Mouse (Mus musculus) heart, embryonic 16.5 days (tissue): ENCODE data around the gene Hacl1. TPM values are rescaled to one million over a fixed set of nuclear protein-coding genes. Genes with fewer than 3 reads are reported as not detected.

Experiments used
- ATAC-seq: fragments of 200-750 bp; cut with Nextera tagmentation; replicated peaks from 2 replicates; pipeline ENCODE4 v1.8.0; 2017; ENCODE audit warnings: moderate number of reproducible peaks; ENCODE audit not compliant: insufficient read depth, low FRiP score; ENCODE audit errors: extremely low read depth
- H3K27ac ChIP-seq: fragments of 300-500 bp; sonication (generic); 2 replicates; pipeline ENCODE4 v1.5.1; 2014; ENCODE audit warnings: mild to moderate bottlenecking, low read length, control low read depth, moderate library complexity
- H3K27me3 ChIP-seq: fragments of 300-500 bp; sonication (generic); 2 replicates; pipeline ENCODE4 v1.6.1; 2014; ENCODE audit warnings: low read length, mixed read lengths; ENCODE audit not compliant: control insufficient read depth, insufficient read depth
- H3K36me3 ChIP-seq: fragments of 300-500 bp; sonication (generic); 2 replicates; pipeline ENCODE4 v1.6.1; 2014; ENCODE audit not compliant: control insufficient read depth, insufficient read depth
- H3K4me1 ChIP-seq: fragments of 300-500 bp; sonication (generic); 2 replicates; pipeline ENCODE4 v1.6.1; 2014; ENCODE audit warnings: low read length, mixed read lengths; ENCODE audit not compliant: control insufficient read depth, insufficient read depth
- H3K4me2 ChIP-seq: fragments of 300-500 bp; sonication (generic); 2 replicates; pipeline ENCODE4 v1.6.1; 2014; ENCODE audit warnings: low read depth, mild to moderate bottlenecking, control low read depth, low read length
- H3K4me3 ChIP-seq: fragments of 300-500 bp; sonication (generic); 2 replicates; pipeline ENCODE4 v1.5.1; 2014; ENCODE audit warnings: mild to moderate bottlenecking, control low read depth, low read length
- H3K9ac ChIP-seq: fragments of 300-500 bp; sonication (generic); 2 replicates; pipeline ENCODE4 v1.6.1; 2014; ENCODE audit warnings: low read length, control low read depth
- H3K9me3 ChIP-seq: fragments of 300-500 bp; sonication (generic); replicated peaks from 2 replicates; pipeline ENCODE4 v1.6.1; 2016; ENCODE audit warnings: low read length; ENCODE audit not compliant: control insufficient read depth
- WGBS: fragments of 180-500 bp; shearing (Covaris S2); extraction: QIAGEN DNeasy Blood & Tissue Kit; methylation state at CpG from one replicate; pipeline ENCODE4 v1.1.7; 2014; 5-methylcytosine and 5-hydroxymethylcytosine counted together
- polyA plus RNA-seq: library from polyadenylated mRNA; unstranded; fragments of >200 nt; fragmentation: Nextera tagmentation; extraction: Ambion mirVana; gene quantifications from 2 replicates; pipeline ENCODE4 v1.2.1, GENCODE M21; 2015

Hacl1 gene
- polyA plus RNA-seq, 1 experiment from 2014 or later = 14.3 TPM

DNA sequence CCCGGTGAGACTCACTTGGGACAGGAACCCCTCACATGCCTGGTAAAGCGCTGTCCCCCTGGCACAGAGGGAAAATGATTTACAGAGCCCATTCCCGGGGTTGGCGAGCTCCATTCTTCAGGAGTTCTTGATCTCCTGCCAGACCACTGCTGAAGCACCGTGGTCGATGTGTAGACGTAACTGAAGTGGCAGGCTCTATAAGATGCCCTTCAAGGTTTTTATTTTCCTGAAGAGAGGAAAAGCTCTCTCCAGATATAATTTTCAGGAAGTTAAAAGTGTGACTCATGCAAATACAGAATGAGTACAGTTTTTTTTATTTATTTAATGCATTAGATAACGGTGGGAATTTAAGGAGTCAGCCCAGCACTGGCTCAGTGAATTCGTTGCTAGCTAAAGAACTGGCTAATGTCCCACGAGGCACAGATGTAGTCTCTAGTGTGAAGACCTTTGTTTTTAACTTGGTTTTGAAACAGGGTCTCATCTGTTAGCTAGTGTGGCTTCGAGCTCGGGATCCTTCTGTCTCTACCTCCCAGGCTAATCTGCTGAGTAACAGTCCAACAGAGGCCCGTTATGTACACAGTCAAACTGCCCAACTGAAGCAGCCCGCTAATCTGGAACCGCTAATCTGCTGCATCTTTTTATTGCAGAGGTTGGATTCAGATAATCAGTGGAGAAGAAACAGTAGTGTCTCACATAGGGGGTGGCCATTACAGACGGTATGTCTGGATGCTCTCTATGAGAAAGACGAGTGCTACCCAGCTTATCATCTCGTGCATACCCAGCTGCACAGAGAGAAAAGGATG, 23.2 kb upstream of the Hacl1 start:
- H3K36me3 ChIP-seq = peaks cover 11% of the 10 kb centered on the region
- H3K9ac ChIP-seq = peak overlapping the region; percentile 81; the same call in 1 of the 2 replicates
- H3K27ac ChIP-seq = peak overlapping the region; percentile 94
- H3K4me3 ChIP-seq = no peak overlapping the region
- 43% methylated on average over 18 of the region's 18 CpGs for WGBS
- H3K4me2 ChIP-seq = no peak overlapping the region
- no peaks in the 10 kb centered on the region for H3K27me3 ChIP-seq
- H3K4me1 ChIP-seq = peaks cover 49% of the 10 kb centered on the region
- ATAC-seq = no peak
- H3K9me3 ChIP-seq = no peaks in the 10 kb centered on the region

DNA sequence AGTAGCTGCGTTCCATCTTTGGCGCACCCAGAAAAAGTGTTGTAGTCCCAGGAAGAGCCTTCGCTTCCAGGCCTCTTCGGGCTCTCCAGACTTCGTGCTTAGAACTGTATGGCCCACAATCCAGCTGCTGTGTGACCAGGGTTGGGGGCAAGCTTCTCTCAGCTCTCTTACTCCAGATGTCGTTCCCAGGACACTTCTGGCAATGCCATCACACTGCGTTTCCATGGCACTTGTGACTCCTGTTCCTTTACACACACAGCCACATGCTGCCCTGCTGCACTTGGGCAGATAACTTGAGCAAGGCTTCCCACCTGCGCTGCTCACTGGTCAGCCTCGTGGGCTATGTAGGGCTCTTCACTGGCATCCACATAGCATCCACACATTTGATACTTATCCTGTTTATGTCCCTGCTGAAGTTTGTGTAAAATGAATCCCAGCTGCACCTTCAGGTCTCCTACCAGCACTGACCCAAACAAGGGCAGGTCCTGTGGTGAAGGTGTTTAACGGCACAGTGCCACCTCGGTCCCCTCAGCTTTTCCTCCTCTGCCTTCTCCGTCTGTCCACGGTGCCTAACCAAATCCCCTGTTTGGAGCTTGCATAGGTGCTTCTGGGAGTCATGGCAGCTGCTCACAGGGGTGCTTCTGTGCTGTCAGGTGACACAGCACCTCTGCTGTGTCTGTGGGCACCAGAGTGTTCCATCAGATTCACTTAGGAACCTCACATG, 22.5 kb upstream of the Hacl1 start:
- no peaks in the 10 kb centered on the region for H3K27me3 ChIP-seq
- 86% methylated on average over 13 of the region's 13 CpGs for WGBS
- H3K4me3 ChIP-seq = no peak overlapping the region
- H3K9me3 ChIP-seq = no peaks in the 10 kb centered on the region
- no peak overlapping the region for H3K4me2 ChIP-seq
- H3K9ac ChIP-seq = peak overlapping the region; percentile 81
- no peak for ATAC-seq
- H3K36me3 ChIP-seq = peaks cover 11% of the 10 kb centered on the region
- peak overlapping the region; percentile 94 for H3K27ac ChIP-seq
- H3K4me1 ChIP-seq = peaks cover 46% of the 10 kb centered on the region

DNA sequence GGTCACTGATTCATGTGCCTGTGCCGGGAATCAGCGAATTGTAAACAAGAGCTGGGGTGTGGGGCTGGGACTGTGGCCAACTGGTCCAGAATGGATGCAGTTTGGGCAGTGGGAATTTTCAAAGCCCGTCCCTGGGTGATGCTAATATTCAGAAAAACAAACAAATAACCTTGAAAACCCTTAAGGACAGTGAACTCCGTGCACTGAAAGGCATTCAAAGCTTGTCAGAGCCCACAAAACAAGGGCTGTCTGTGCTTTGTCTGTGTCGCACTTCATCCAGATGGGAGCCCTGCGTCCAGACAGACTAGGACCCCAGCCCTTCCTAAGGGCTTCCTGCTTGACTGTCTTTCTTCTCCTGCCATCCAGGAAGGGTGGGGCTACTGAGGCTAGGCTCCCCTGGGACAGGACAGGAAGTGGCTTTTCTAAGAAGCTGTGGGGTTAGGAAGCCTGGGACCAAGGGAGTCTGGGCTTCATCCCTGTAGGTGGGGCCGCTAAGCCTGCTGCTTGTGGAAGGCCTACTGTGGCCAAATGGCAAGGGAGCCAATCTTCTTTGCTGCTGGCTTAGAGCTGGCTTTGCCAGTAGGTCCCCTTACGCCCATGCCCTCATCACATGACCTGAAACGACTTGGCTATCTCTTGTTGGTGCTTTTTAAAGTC, 21.6 kb upstream of the Hacl1 start:
- Histone ChIP-seq H3K4me1 (peaks cover 49% of the 10 kb centered on the region), H3K9ac (peak overlapping the region; percentile 81), H3K4me2 (peak overlapping the region; percentile 76), H3K27me3 (no peaks in the 10 kb centered on the region), H3K36me3 (peaks cover 11% of the 10 kb centered on the region), H3K4me3 (peak overlapping the region; percentile 49), H3K27ac (peak overlapping the region; percentile 94), H3K9me3 (no peaks in the 10 kb centered on the region)
- 27% methylated on average over 9 of the region's 9 CpGs for WGBS
- ATAC-seq = 0 out of 2 replicates have a peak, but pooled peaks have one; percentile 11

DNA sequence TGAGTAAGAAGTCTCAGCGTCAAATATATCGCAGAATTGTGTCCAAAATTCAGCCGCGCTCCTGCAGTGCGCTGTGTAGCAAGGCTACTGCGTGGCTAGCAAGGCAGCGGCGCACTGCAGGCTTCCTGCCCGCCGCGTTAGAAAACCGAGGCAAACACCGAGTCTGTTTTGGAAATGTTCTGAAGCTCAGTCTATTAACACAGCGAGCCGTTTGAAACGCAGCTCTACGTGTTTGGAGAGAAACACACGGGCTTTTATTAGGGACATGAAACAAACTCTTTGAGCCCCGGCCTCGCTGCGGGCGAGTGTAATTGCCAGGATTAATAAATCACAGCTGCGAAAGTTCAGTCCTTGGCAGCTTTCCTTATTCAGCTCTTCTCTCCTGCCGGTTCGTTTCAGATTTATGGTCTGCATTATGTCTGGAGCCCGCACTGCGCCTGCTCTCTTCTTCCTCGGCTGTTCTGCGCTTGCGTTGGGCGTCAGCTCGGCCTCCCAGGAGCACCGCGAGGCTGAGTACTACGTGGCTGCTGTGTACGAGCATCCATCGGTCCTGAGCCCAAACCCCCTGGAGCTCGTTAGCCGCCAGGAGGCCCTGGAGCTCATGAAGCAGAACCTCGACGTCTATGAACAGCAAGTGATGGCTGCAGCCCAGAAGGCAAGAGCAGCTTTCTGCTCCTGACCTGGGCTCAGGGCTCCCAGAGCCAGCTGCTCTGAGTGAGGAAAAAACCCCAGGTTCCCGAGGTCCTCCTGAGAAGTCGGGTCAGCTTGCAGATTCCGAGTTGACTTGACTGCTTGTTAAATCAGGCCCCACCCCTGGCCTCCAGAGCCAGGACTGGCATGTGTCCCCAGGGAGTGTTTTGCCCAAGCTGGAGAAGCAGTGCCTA, 20.8 kb upstream of the Hacl1 start:
- Histone ChIP-seq H3K4me2 (peak overlapping the region; percentile 76), H3K4me1 (peaks cover 53% of the 10 kb centered on the region), H3K36me3 (peaks cover 4% of the 10 kb centered on the region), H3K4me3 (peak overlapping the region; percentile 49), H3K27me3 (no peaks in the 10 kb centered on the region), H3K9me3 (no peaks in the 10 kb centered on the region), H3K27ac (peak overlapping the region; percentile 94), H3K9ac (peak overlapping the region; percentile 81)
- WGBS = 6% methylated on average over 44 of the region's 44 CpGs
- ATAC-seq = peak; percentile 78

DNA sequence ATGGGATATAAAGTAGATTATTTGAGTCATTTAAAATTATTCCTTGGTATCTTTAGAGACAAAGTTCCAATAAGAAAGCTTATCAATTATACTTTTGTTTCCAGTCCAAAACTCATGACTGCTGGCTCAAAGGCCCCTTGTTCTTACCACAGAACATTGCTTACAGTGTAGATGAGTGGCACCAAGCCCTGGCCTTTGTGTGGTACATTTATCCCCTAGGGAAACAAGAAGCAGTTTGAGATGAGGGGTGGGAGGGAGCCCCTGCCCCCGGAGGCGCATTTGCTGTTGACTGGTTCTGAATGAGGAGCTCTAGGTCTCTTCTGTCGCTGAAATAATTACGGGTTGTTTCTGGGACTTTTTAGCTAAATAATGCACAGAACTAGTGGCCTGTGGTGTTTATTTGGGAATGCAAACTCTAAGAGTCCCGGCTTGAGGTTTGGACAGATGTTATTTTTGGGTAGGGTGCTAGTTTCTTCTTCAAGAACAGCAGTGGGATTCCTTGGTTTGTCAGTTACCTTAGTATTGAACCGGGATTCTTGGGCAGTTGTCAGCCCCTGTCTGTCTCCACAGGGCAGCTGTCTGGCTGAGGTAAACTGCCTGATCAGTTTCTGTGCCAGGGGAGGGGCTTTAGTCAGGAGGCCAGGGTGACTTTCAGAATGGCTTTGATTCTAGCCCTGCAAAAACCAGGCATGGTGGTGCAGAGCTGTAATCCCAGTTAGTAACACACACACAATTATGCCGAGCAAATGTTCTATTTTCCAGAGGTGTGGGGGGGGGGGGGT, 19.4 kb upstream of the Hacl1 start:
- Histone ChIP-seq H3K9me3 (no peaks in the 10 kb centered on the region), H3K27me3 (no peaks in the 10 kb centered on the region), H3K4me3 (no peak overlapping the region), H3K4me1 (peaks cover 53% of the 10 kb centered on the region), H3K9ac (peak overlapping the region; percentile 62), H3K4me2 (no peak overlapping the region), H3K36me3 (no peaks in the 10 kb centered on the region), H3K27ac (peak overlapping the region; percentile 94)
- no peak for ATAC-seq
- WGBS = 72% methylated on average over 7 of the region's 7 CpGs

DNA sequence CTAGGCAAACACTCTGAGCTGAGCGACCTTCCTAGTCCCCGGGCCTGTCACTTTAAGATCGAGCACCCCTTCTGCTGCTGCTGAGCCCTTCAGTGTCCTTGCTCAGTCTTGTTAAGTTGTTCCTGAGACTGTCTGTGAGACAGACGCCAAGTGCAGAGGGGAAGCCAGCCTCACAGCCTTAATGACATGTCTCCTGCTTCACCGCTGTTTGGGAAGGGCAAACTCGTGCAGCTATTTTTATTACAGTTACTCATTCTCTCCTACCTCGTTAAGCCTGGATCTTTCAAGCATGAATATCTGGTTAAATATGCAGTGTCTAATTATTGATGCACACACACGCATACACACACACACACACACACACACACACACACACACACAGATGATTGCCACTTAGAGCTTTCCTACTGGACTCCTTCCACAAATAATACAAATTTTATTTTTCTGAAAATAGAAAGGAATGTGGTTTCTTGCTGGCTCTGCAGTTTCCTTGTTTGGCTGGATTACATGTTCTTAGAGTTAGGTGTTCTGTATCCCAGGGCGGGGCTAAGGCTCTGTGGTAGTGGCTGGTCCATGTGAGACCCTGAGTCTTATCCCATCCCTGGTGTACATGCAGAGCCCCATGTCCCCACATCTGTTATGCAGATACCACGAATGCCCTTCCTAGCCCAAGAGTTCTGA, 18.6 kb upstream of the Hacl1 start:
- peak overlapping the region; percentile 62 for H3K9ac ChIP-seq
- H3K27ac ChIP-seq = peak overlapping the region; percentile 94
- no peaks in the 10 kb centered on the region for H3K9me3 ChIP-seq
- peak; percentile 53 for ATAC-seq
- H3K4me2 ChIP-seq = peak overlapping the region; percentile 22; the same call in 1 of the 2 replicates
- H3K4me1 ChIP-seq = peaks cover 51% of the 10 kb centered on the region
- H3K36me3 ChIP-seq = no peaks in the 10 kb centered on the region
- no peak overlapping the region for H3K4me3 ChIP-seq
- WGBS = 19% methylated on average over 10 of the region's 10 CpGs
- no peaks in the 10 kb centered on the region for H3K27me3 ChIP-seq

DNA sequence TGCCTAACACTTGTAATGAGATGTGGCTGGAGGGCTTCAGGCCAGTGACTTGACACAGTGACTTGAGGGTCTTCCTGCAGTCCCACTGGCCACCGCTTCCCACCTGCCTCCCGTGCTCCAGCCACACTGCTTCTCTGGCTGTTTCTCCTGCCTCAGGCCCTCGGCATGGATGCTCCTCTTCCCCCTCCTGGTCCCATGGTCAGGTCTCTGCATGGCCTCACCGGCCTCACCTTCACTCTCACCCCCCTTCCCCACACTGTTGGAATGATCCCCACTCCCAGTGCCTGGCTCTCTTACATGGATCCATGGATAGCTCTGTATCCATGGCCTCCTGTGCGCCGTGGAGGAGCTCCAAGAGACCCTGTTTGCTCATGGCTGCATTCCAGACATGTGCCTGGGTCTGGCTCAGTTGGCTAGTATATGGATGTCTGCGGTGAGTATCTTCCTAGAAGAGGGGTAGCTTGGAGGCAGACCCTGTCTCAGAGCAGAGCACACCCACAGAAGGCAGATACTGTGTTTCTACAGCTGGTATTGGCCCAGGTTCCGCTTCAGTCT, 17.1 kb upstream of the Hacl1 start:
- Histone ChIP-seq H3K4me2 (no peak overlapping the region), H3K36me3 (no peaks in the 10 kb centered on the region), H3K9me3 (no peaks in the 10 kb centered on the region), H3K4me3 (no peak overlapping the region), H3K9ac (no peak overlapping the region), H3K4me1 (peaks cover 37% of the 10 kb centered on the region), H3K27ac (peak overlapping the region; percentile 94), H3K27me3 (no peaks in the 10 kb centered on the region)
- no peak for ATAC-seq
- WGBS = 84% methylated on average over 8 of the region's 8 CpGs
